Mouse (Mus musculus): ENCODE measurements around the gene Ncs1. TPM values are rescaled to one million over a fixed set of nuclear protein-coding genes. Genes with fewer than 3 reads are reported as not detected.

Gene Ncs1
- total and polyA plus RNA-seq, 3 experiments, result 0.04 TPM; not detected in 2

DNA sequence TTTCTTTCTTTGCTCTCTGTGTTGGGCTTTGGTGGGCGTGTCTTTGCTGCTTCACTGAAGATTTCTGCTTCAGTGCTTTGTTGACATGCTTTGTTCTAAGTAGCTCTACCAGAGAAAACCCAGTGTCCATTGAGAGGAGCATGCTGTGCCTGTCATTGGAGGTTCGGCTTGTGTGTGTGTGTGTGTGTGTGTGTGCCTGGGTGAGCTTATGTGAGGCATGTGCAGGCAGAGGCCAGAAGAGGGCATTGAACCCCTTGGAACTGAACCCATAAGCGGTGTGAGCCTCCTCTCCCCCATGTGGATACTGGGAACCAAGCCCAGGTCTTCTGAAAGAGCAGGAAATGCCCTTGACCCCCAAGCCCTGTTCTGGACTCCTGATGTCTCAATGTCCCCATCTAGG is 7.8 kb downstream of the Ncs1 start:
- DNase-seq (ENCODE audit: extremely low read depth), result no peak
- Histone ChIP-seq H3K36me3 (replicated peaks in 1 of 2; ENCODE audit: control insufficient read depth in 1 of 2, insufficient read depth in 1 of 2, low read length in 1 of 2) (no peaks in the 10 kb centered on the region), H3K27ac (ENCODE audit: insufficient read depth, low read depth) (no peak overlapping the region), H3K9me3 (replicated peaks; ENCODE audit: low read length) (peaks cover 5% of the 10 kb centered on the region), H3K4me2 (ENCODE audit: insufficient read depth, low read depth, poor library complexity, severe bottlenecking) (no peak overlapping the region), H3K9ac (ENCODE audit: insufficient read depth, low read depth) (no peak overlapping the region), H3K4me1 (ENCODE audit: control insufficient read depth in 1 of 2, insufficient read depth in 2 of 2) (peaks cover 5 to 13% of the 10 kb centered on the region in 2 experiments), H3K79me2 (replicated peaks; ENCODE audit: control insufficient read depth, extremely low read depth, insufficient read depth, poor library complexity, severe bottlenecking) (no peaks in the 10 kb centered on the region), H3K4me3 (replicated peaks in 1 of 3; ENCODE audit: low read depth in 2 of 3, low read length in 2 of 3, poor library complexity in 1 of 3) (no peak overlapping the region), H3K27me3 (replicated peaks) (peaks cover 83% of the 10 kb centered on the region)
- in situ Hi-C loops (cut with MboI; ENCODE audit: low pct_ligation_motif_present, low pct_unique_long_range_greater_than_20kb, low sequenced_read_pairs) (no loop called here), dilution Hi-C loops (cut with MboI; ENCODE audit: extremely low pct_ligation_motif_present, extremely low pct_unique_long_range_greater_than_20kb, low sequenced_read_pairs) (no loop called here)
- TF ChIP-seq RCOR1 (conservative IDR thresholded peaks at IDR 0.05; ENCODE audit: low read depth, low read length) (no peak), GABPA (IDR thresholded peaks at IDR 0.05; ENCODE audit: insufficient replicate concordance, low read depth, low read length) (no peak), MAFK (IDR thresholded peaks at IDR 0.05; ENCODE audit: insufficient replicate concordance, low read length) (no peak), CHD2 (IDR thresholded peaks at IDR 0.05; ENCODE audit: low read length) (no peak), JUN (IDR thresholded peaks at IDR 0.05; ENCODE audit: insufficient read depth, low read depth, low read length) (no peak), MXI1 (IDR thresholded peaks at IDR 0.05; ENCODE audit: low read depth, low read length) (no peak), PAX5 (IDR thresholded peaks at IDR 0.05; ENCODE audit: low read length) (no peak), CTCF (conservative IDR thresholded peaks at IDR 0.05 in 1 of 2, IDR thresholded peaks at IDR 0.05 in 1 of 2; ENCODE audit: low read depth in 2 of 2, low read length in 2 of 2) (no peak), ELF1 (IDR thresholded peaks at IDR 0.05; ENCODE audit: low read depth, low read length) (no peak), TCF12 (IDR thresholded peaks at IDR 0.05; ENCODE audit: low read depth, low read length) (no peak)

DNA sequence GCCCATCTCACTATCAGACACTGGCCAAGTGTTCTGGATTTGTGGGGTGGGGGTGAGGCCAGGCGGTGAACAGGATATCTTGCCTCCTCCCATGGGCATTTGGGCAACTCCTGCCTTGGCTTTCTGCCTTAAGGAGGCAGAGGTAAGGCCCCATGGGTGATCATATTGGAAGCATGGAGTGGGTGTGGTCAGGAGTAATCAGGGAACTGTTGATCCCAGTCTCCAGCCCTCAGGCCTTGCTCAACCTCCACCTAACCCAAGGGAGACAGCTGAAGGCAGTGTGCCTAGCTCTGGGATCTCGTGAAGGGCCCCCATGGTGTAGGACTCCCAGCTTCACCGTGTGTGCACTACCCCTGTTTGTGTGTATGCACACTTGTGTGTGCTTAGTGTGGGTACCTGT is 9.2 kb downstream of the Ncs1 start:
- no peak overlapping the region for H3K4me3 ChIP-seq (replicated peaks in 1 of 3; ENCODE audit: low read depth in 2 of 3, low read length in 2 of 3, poor library complexity in 1 of 3)
- in situ Hi-C loops (cut with MboI; ENCODE audit: low pct_ligation_motif_present, low pct_unique_long_range_greater_than_20kb, low sequenced_read_pairs) (no loop called here), dilution Hi-C loops (cut with MboI; ENCODE audit: extremely low pct_ligation_motif_present, extremely low pct_unique_long_range_greater_than_20kb, low sequenced_read_pairs) (no loop called here)
- peaks cover 12 to 25% of the 10 kb centered on the region in 2 experiments for H3K4me1 ChIP-seq (ENCODE audit: control insufficient read depth in 1 of 2, insufficient read depth in 2 of 2)
- H3K79me2 ChIP-seq (replicated peaks; ENCODE audit: control insufficient read depth, extremely low read depth, insufficient read depth, poor library complexity, severe bottlenecking), result no peaks in the 10 kb centered on the region
- no peak overlapping the region for H3K9ac ChIP-seq (ENCODE audit: insufficient read depth, low read depth)
- no peak overlapping the region for H3K27ac ChIP-seq (ENCODE audit: insufficient read depth, low read depth)
- no peak for DNase-seq (ENCODE audit: extremely low read depth)
- H3K27me3 ChIP-seq (replicated peaks), result peaks cover 79% of the 10 kb centered on the region
- H3K9me3 ChIP-seq (replicated peaks; ENCODE audit: low read length), result peaks cover 5% of the 10 kb centered on the region
- no peak overlapping the region for H3K4me2 ChIP-seq (ENCODE audit: insufficient read depth, low read depth, poor library complexity, severe bottlenecking)
- H3K36me3 ChIP-seq (replicated peaks in 1 of 2; ENCODE audit: control insufficient read depth in 1 of 2, insufficient read depth in 1 of 2, low read length in 1 of 2), result no peaks in the 10 kb centered on the region
- no peak for TF ChIP-seq UBTF (IDR thresholded peaks at IDR 0.05; ENCODE audit: low read depth, low read length)
- TF ChIP-seq ZMIZ1 (IDR thresholded peaks at IDR 0.05; ENCODE audit: low read depth, low read length), result no peak
- no peak for TF ChIP-seq E2F4 (IDR thresholded peaks at IDR 0.05; ENCODE audit: insufficient replicate concordance, low read depth, low read length)
- TF ChIP-seq GABPA (IDR thresholded peaks at IDR 0.05; ENCODE audit: insufficient replicate concordance, low read depth, low read length), result no peak
- no peak for TF ChIP-seq MXI1 (IDR thresholded peaks at IDR 0.05; ENCODE audit: low read depth, low read length)
- TF ChIP-seq BHLHE40 (IDR thresholded peaks at IDR 0.05; ENCODE audit: low read depth, low read length), result no peak
- TF ChIP-seq HCFC1 (IDR thresholded peaks at IDR 0.05; ENCODE audit: low read depth, low read length), result no peak
- TF ChIP-seq CHD2 (IDR thresholded peaks at IDR 0.05; ENCODE audit: low read length), result no peak
- no peak for TF ChIP-seq USF2 (conservative IDR thresholded peaks at IDR 0.05; ENCODE audit: low read depth, low read length)
- TF ChIP-seq JUN (IDR thresholded peaks at IDR 0.05; ENCODE audit: insufficient read depth, low read depth, low read length), result no peak
- no peak for TF ChIP-seq TBP (conservative IDR thresholded peaks at IDR 0.05; ENCODE audit: low read depth, low read length)
- TF ChIP-seq JUND (conservative IDR thresholded peaks at IDR 0.05; ENCODE audit: low read depth, low read length), result no peak
- TF ChIP-seq ELF1 (IDR thresholded peaks at IDR 0.05; ENCODE audit: low read depth, low read length), result no peak
- no peak for TF ChIP-seq PAX5 (IDR thresholded peaks at IDR 0.05; ENCODE audit: low read length)
- TF ChIP-seq SIN3A (IDR thresholded peaks at IDR 0.05; ENCODE audit: low read length), result no peak
- TF ChIP-seq MAZ (IDR thresholded peaks at IDR 0.05; ENCODE audit: low read depth, low read length), result no peak
- no peak for TF ChIP-seq ZNF384 (IDR thresholded peaks at IDR 0.05; ENCODE audit: low read depth, low read length)
- no peak for TF ChIP-seq IRF4 (IDR thresholded peaks at IDR 0.05; ENCODE audit: low read depth, low read length)
- no peak for TF ChIP-seq ZC3H11A (IDR thresholded peaks at IDR 0.05; ENCODE audit: low read depth, low read length)
- TF ChIP-seq USF1 (IDR thresholded peaks at IDR 0.05; ENCODE audit: low read depth, low read length), result no peak
